Mouse (Mus musculus) ES-E14 (cell line): ENCODE data around the gene Aim2. TPM values are rescaled to one million over a fixed set of nuclear protein-coding genes. Genes with fewer than 3 reads are reported as not detected.
"Not testable (repeated sequence)": the region's sequence is repeated elsewhere in the genome, so short reads cannot be mapped to it uniquely, and the experiment has no call there.

Experiments used
- DNase-seq: peaks from one replicate; pipeline ENCODE4 v3.0.0-alpha.2; 2013; ENCODE audit warnings: low read depth, low spot score
- H3K27ac ChIP-seq: 2 replicates; pipeline ENCODE4 v1.5.1; 2012; ENCODE audit warnings: low read depth, mild to moderate bottlenecking, low read length, moderate library complexity, mixed read lengths; ENCODE audit not compliant: poor library complexity, insufficient read depth, severe bottlenecking
- H3K36me3 ChIP-seq: 2 replicates; pipeline ENCODE4 v1.6.1; 2012; ENCODE audit warnings: mild to moderate bottlenecking, low read length, moderate library complexity, mixed read lengths; ENCODE audit not compliant: control insufficient read depth, poor library complexity, insufficient read depth, severe bottlenecking
- H3K4me1 ChIP-seq, 2 experiments: fragments of 150-350 bp in 1 of 2; sonication (generic) in 1 of 2; 2 replicates each; pipeline ENCODE4 v1.6.1; 2012; ENCODE audit warnings: low read length in 2 of 2, mild to moderate bottlenecking in 1 of 2, mixed read lengths in 1 of 2; ENCODE audit not compliant: control insufficient read depth in 2 of 2, insufficient read depth in 2 of 2, poor library complexity in 1 of 2
- H3K4me3 ChIP-seq, 2 experiments: fragments of 150-350 bp in 1 of 2; sonication (generic) in 1 of 2; 2 replicates each; pipeline ENCODE4 v1.5.1; 2012; ENCODE audit warnings: low read length in 2 of 2, low read depth in 1 of 2, mild to moderate bottlenecking in 1 of 2, mixed read lengths in 1 of 2; ENCODE audit not compliant: insufficient read depth in 1 of 2, poor library complexity in 1 of 2, severe bottlenecking in 1 of 2
- H3K9ac ChIP-seq: 2 replicates; pipeline ENCODE4 v1.6.1; 2012; ENCODE audit warnings: low read depth, mild to moderate bottlenecking, low read length, mixed read lengths; ENCODE audit not compliant: poor library complexity, insufficient read depth, severe bottlenecking
- H3K9me3 ChIP-seq: fragments of 150-350 bp; sonication (generic); 2 replicates; pipeline ENCODE4 v1.6.1; 2012; ENCODE audit warnings: low read depth, mild to moderate bottlenecking, low read length; ENCODE audit not compliant: control insufficient read depth, insufficient read depth
- CHD2 ChIP-seq: IDR thresholded peaks from 2 replicates; pipeline ENCODE4 v1.6.1; 2014; ENCODE audit warnings: mild to moderate bottlenecking, low read depth, low read length, inconsistent platforms
- HCFC1 ChIP-seq: IDR thresholded peaks from 2 replicates; pipeline ENCODE4 v1.6.1; 2012; ENCODE audit warnings: low read length, inconsistent platforms, borderline replicate concordance; ENCODE audit not compliant: insufficient read depth
- MAFK ChIP-seq: IDR thresholded peaks from 2 replicates; pipeline ENCODE4 v1.6.1; 2014; ENCODE audit warnings: mild to moderate bottlenecking, low read depth, low read length, inconsistent platforms; ENCODE audit not compliant: insufficient read depth
- ZC3H11A ChIP-seq: IDR thresholded peaks from 2 replicates; pipeline ENCODE4 v1.6.1; 2012; ENCODE audit warnings: low read depth, mild to moderate bottlenecking, inconsistent platforms, low read length, borderline replicate concordance
- ZNF384 ChIP-seq: IDR thresholded peaks from 2 replicates; pipeline ENCODE4 v1.6.1; 2012; ENCODE audit warnings: low read depth, low read length, inconsistent platforms
- in situ Hi-C, 2 experiments: fragments of 600-800 bp; cut with MboI; formaldehyde crosslinking; loops; one replicate each; pipeline ENCODE4 v1.15.1; 2025; ENCODE audit warnings: low sequenced_read_pairs in 2 of 2, inconsistent platforms in 1 of 2; ENCODE audit not compliant: unreplicated experiment in 2 of 2
- total RNA-seq: library from RNA; depleted of rRNA; stranded (reverse); fragments of 300-350 nt; gene quantifications from 2 replicates; pipeline ENCODE4 v1.2.3, GENCODE M21; 2012

The Aim2 gene
- total RNA-seq, 1 experiment = 17.0 TPM

DNA sequence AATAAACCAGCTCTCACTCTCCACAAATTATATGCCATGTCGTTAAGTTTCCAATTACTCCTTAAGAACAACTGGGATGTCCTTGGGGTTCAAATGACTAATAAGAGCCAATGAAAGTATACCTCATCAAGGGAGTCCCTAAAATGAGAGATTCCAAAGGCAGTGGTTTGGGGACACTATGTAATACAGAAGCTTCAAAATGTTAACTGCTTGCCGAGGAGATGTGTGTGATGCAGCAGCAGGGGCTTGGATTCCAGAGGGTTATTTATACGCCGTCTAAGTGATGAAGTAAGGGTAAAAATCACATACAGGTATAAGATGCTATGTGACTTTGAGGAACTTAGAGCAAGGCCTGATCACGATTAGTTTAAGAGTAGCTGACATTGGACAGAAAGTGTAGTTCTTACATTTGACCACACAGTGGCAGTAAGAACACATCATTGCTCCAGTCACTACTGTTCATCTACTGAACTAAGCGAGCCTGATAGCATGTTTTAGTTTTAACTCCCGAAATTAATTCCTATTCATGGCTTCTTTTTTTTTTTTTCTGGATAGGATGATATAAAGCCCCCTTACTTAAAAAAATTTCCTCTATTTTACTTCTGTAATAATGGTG is 105.6 kb downstream of the Aim2 start:
- in situ Hi-C loops = no loop called here
- Histone ChIP-seq H3K4me3 (no peak overlapping the region), H3K27ac (no peak overlapping the region), H3K36me3 (peaks cover 9% of the 10 kb centered on the region; the same call in 1 of the 2 replicates), H3K4me1 (no peaks in the 10 kb centered on the region), H3K9ac (no peak overlapping the region), H3K9me3 (no peaks in the 10 kb centered on the region)
- TF ChIP-seq ZNF384 = no peak
- TF ChIP-seq HCFC1 = no peak
- TF ChIP-seq ZC3H11A = peak; percentile 69
- DNase-seq = peak; percentile 40

DNA sequence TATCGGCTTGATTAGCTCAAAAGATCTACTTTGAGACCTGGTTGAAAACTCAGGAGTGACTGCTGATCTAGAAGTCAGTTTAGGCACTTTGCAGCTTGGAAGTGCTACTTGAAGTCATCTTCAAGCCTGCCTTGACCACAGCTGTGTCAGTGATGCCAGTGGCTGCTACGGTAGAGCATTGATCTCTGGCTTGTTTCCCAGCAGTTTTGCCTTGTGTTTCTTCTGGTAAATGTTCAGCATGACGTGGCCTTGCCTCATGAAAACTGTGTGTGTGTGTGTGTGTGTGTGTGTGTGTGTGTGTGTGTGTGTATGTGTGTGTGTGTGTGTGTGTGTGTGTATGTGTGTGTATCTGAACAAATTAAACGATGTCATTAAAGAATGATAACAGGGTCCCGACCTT is 106.1 kb downstream of the Aim2 start:
- no peak overlapping the region for H3K9ac ChIP-seq
- H3K9me3 ChIP-seq = no peaks in the 10 kb centered on the region
- H3K27ac ChIP-seq = no peak overlapping the region
- in situ Hi-C loops = no loop called here
- peaks cover 6% of the 10 kb centered on the region; the same call in 1 of the 2 replicates for H3K36me3 ChIP-seq
- no peak for DNase-seq
- H3K4me3 ChIP-seq = no peak overlapping the region
- no peaks in the 10 kb centered on the region for H3K4me1 ChIP-seq
- TF ChIP-seq MAFK = no peak
- no peak for TF ChIP-seq ZNF384
- TF ChIP-seq CHD2 = no peak
- no peak for TF ChIP-seq ZC3H11A

DNA sequence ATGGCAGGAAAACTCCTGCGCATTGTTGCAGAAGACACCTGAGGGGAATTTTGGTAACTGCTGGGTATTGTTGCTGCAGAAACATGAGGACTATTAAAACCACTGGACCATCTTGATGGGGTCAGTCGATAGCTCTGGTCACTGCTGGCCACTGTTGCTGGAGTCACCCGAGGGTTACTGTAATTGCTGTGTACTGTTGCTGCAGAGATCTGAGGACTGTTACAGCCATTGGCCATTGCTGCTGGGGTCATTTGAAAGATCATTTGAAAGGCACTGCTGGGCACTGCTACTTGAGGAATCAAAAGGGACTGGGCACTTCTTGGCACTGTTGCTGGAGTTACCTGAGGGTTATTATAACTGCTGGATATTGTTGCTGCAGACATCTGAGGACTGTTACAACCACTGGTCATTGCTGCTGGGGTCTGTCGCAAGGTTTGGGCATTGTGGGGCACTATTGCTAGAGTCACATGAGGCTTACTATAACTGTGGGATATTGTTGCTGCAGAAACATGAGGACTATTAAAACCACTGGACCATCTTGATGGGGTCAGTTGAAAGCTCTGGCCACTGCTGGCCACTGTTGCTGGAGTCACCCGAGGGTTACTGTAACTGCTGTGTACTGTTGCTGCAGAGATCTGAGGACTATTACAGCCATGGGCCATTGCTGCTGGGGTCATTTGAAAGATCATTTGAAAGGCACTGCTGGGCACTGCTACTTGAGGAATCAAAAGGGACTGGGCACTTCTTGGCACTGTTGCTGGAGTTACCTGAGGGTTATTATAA is 129.9 kb downstream of the Aim2 start:
- in situ Hi-C loops, H3K9ac ChIP-seq, H3K27ac ChIP-seq: not testable (repeated sequence)

DNA sequence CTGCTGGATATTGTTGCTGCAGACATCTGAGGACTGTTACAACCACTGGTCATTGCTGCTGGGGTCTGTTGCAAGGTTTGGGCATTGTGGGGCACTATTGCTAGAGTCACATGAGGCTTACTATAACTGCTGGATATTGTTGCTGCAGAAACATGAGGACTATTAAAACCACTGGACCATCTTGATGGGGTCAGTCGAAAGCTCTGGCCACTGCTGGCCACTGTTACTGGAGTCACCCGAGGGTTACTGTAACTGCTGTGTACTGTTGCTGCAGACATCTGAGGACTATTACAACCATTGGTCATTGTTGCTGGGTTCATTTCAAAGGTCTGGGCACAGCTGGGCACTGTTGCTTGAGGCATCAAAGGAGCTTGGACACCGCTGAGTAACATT is 130.5 kb downstream of the Aim2 start:
- H3K27ac ChIP-seq, H3K9me3 ChIP-seq, H3K4me1 ChIP-seq, H3K36me3 ChIP-seq, in situ Hi-C loops, H3K4me3 ChIP-seq, DNase-seq, H3K9ac ChIP-seq: not testable (repeated sequence)

More for the DNA sequence above, 129.9 kb downstream of the Aim2 start:
- H3K4me3 ChIP-seq, H3K36me3 ChIP-seq, DNase-seq, H3K9me3 ChIP-seq, H3K4me1 ChIP-seq: not testable (repeated sequence)

- H3K4me3 ChIP-seq, H3K9me3 ChIP-seq, H3K36me3 ChIP-seq, H3K27ac ChIP-seq, H3K4me1 ChIP-seq, DNase-seq, in situ Hi-C loops, H3K9ac ChIP-seq: not testable (repeated sequence)
Measured at GRCm38 (mm10) chr1:173490812-173491480, 140.3 kb downstream of the Aim2 start, which contains the start of gene Ifi206. Gene Ifi206 (minus strand): TSS chr1:173491041.

- H3K4me1 ChIP-seq, H3K27ac ChIP-seq, H3K9me3 ChIP-seq, H3K4me3 ChIP-seq, DNase-seq, H3K36me3 ChIP-seq, in situ Hi-C loops, H3K9ac ChIP-seq: not testable (repeated sequence)
Measured at GRCm38 (mm10) chr1:173491483-173491882, 140.8 kb downstream of the Aim2 start.

- H3K36me3 ChIP-seq, in situ Hi-C loops, H3K27ac ChIP-seq, H3K9me3 ChIP-seq, H3K4me1 ChIP-seq, DNase-seq, H3K4me3 ChIP-seq, H3K9ac ChIP-seq: not testable (repeated sequence)
Measured at GRCm38 (mm10) chr1:173510595-173510994, 159.9 kb downstream of the Aim2 start.
